Mouse (Mus musculus): ENCODE results near the gene Col5a1. TPM values are rescaled to one million over a fixed set of nuclear protein-coding genes. Genes with fewer than 3 reads are reported as not detected.

Col5a1 gene
- polyA plus RNA-seq, 2 experiments, result 6.2 to 6.8 TPM

- Histone ChIP-seq H3K4me3 (ENCODE audit: insufficient read depth in 1 of 2, low read depth in 2 of 2, low read length in 2 of 2) (no peak overlapping the region), H3K36me3 (replicated peaks; ENCODE audit: control insufficient read depth, insufficient read depth, low read depth) (no peaks in the 10 kb centered on the region), H3K4me2 (ENCODE audit: low read depth) (peak overlapping the region; percentile 60), H3K4me1 (replicated peaks; ENCODE audit: control insufficient read depth in 2 of 2, insufficient read depth in 2 of 2, low read length in 1 of 2) (peaks cover 66 to 74% of the 10 kb centered on the region in 2 experiments), H3K27me3 (ENCODE audit: control insufficient read depth, insufficient read depth, low read length) (no peaks in the 10 kb centered on the region), H3K27ac (peak overlapping the region; percentile 98), H3K9me3 (ENCODE audit: control insufficient read depth, low read length) (no peaks in the 10 kb centered on the region), H3K9ac (replicated peaks) (peak overlapping the region; percentile 75)
- TF ChIP-seq EP300 (IDR thresholded peaks at IDR 0.05; ENCODE audit: low read depth), result peak; percentile 100
- TF ChIP-seq CTCF (IDR thresholded peaks at IDR 0.05; ENCODE audit: low read depth), result no peak
- DNase-seq (ENCODE audit: low read depth in 3 of 3, low spot score in 3 of 3) (peak; percentile 81 to 83 (median 83)), ATAC-seq (ENCODE audit: insufficient read depth) (peak; percentile 88)
- WGBS (ENCODE audit: insufficient replicate concordance), result 20% methylated on average over 7 of the region's 7 CpGs
Observed at GRCm38 (mm10) chr2:28064339-28065080, 178.3 kb downstream of the Col5a1 start.

GRCm38 (mm10) chr2:28065081-28065651 is 178.9 kb downstream of the Col5a1 start:
- Histone ChIP-seq H3K9ac (replicated peaks) (peak overlapping the region; percentile 75), H3K4me3 (ENCODE audit: insufficient read depth in 1 of 2, low read depth in 2 of 2, low read length in 2 of 2) (no peak overlapping the region), H3K27ac (peak overlapping the region; percentile 98), H3K4me1 (replicated peaks; ENCODE audit: control insufficient read depth in 2 of 2, insufficient read depth in 2 of 2, low read length in 1 of 2) (peaks cover 62 to 76% of the 10 kb centered on the region in 2 experiments), H3K27me3 (ENCODE audit: control insufficient read depth, insufficient read depth, low read length) (no peaks in the 10 kb centered on the region), H3K4me2 (ENCODE audit: low read depth) (peak overlapping the region; percentile 60), H3K36me3 (replicated peaks; ENCODE audit: control insufficient read depth, insufficient read depth, low read depth) (no peaks in the 10 kb centered on the region), H3K9me3 (ENCODE audit: control insufficient read depth, low read length) (no peaks in the 10 kb centered on the region)
- peak; percentile 34; the same call in 1 of the 2 replicates for ATAC-seq (ENCODE audit: insufficient read depth)
- WGBS (ENCODE audit: insufficient replicate concordance), result 66% methylated on average over 5 of the region's 5 CpGs
- TF ChIP-seq CTCF (IDR thresholded peaks at IDR 0.05; ENCODE audit: low read depth) (peak; percentile 37; the same call in 1 of the 2 replicates), EP300 (IDR thresholded peaks at IDR 0.05; ENCODE audit: low read depth) (no peak)
- DNase-seq (ENCODE audit: low read depth in 3 of 3, low spot score in 3 of 3), result peak; percentile 38 to 44 (median 40)

- Histone ChIP-seq H3K27me3 (ENCODE audit: control insufficient read depth, insufficient read depth, low read length) (no peaks in the 10 kb centered on the region), H3K4me3 (ENCODE audit: insufficient read depth in 1 of 2, low read depth in 2 of 2, low read length in 2 of 2) (no peak overlapping the region), H3K9me3 (ENCODE audit: control insufficient read depth, low read length) (no peaks in the 10 kb centered on the region), H3K4me1 (replicated peaks; ENCODE audit: control insufficient read depth in 2 of 2, insufficient read depth in 2 of 2, low read length in 1 of 2) (peaks cover 62 to 70% of the 10 kb centered on the region in 2 experiments), H3K4me2 (ENCODE audit: low read depth) (no peak overlapping the region), H3K9ac (replicated peaks) (no peak overlapping the region), H3K36me3 (replicated peaks; ENCODE audit: control insufficient read depth, insufficient read depth, low read depth) (no peaks in the 10 kb centered on the region), H3K27ac (peak overlapping the region; percentile 98)
- ATAC-seq (ENCODE audit: insufficient read depth), result no peak
- no peak for DNase-seq (ENCODE audit: low read depth in 3 of 3, low spot score in 3 of 3)
- no peak for TF ChIP-seq EP300 (IDR thresholded peaks at IDR 0.05; ENCODE audit: low read depth)
- TF ChIP-seq CTCF (IDR thresholded peaks at IDR 0.05; ENCODE audit: low read depth), result no peak
- WGBS (ENCODE audit: insufficient replicate concordance), result 76% methylated on average over 5 of the region's 5 CpGs
Observed at GRCm38 (mm10) chr2:28066686-28067085, 180.5 kb downstream of the Col5a1 start.

GRCm38 (mm10) chr2:28067175-28067574 is 180.9 kb downstream of the Col5a1 start:
- ATAC-seq (ENCODE audit: insufficient read depth) (no peak), DNase-seq (ENCODE audit: low read depth in 3 of 3, low spot score in 3 of 3) (no peak)
- TF ChIP-seq CTCF (IDR thresholded peaks at IDR 0.05; ENCODE audit: low read depth) (no peak), EP300 (IDR thresholded peaks at IDR 0.05; ENCODE audit: low read depth) (no peak)
- H3K4me1 ChIP-seq (replicated peaks; ENCODE audit: control insufficient read depth in 2 of 2, insufficient read depth in 2 of 2, low read length in 1 of 2), result peaks cover 62 to 70% of the 10 kb centered on the region in 2 experiments
- peak overlapping the region; percentile 98 for H3K27ac ChIP-seq
- H3K36me3 ChIP-seq (replicated peaks; ENCODE audit: control insufficient read depth, insufficient read depth, low read depth), result no peaks in the 10 kb centered on the region
- 80% methylated on average over 6 of the region's 6 CpGs for WGBS (ENCODE audit: insufficient replicate concordance)
- H3K9me3 ChIP-seq (ENCODE audit: control insufficient read depth, low read length), result no peaks in the 10 kb centered on the region
- no peak overlapping the region for H3K4me3 ChIP-seq (ENCODE audit: insufficient read depth in 1 of 2, low read depth in 2 of 2, low read length in 2 of 2)
- no peak overlapping the region for H3K4me2 ChIP-seq (ENCODE audit: low read depth)
- no peaks in the 10 kb centered on the region for H3K27me3 ChIP-seq (ENCODE audit: control insufficient read depth, insufficient read depth, low read length)
- no peak overlapping the region; the same call in 1 of the 2 replicates for H3K9ac ChIP-seq (replicated peaks)
